Mouse (Mus musculus) E14TG2a.4 (cell line): ENCODE data around the gene Rbbp5.

Source experiments
- H3K27me3 ChIP-seq: 2 replicates; pipeline ENCODE4 v1.6.1; 2014; ENCODE audit warnings: low read length, control low read depth; ENCODE audit not compliant: insufficient read depth
- H3K36me3 ChIP-seq: 2 replicates; pipeline ENCODE4 v1.6.1; 2014; ENCODE audit warnings: low read length, control low read depth; ENCODE audit not compliant: insufficient read depth
- H3K4me1 ChIP-seq: replicated peaks from 2 replicates; pipeline ENCODE4 v1.6.1; 2014; ENCODE audit warnings: low read depth, low read length, control low read depth
- H3K4me3 ChIP-seq: replicated peaks from 2 replicates; pipeline ENCODE4 v1.5.1; 2014; ENCODE audit warnings: mild to moderate bottlenecking, low read length
- H3K9me3 ChIP-seq: 2 replicates; pipeline ENCODE4 v1.6.1; 2014; ENCODE audit warnings: low read length, control low read depth
- CTCF ChIP-seq: conservative IDR thresholded peaks from 2 replicates; pipeline ENCODE4 v1.5.1; 2014; ENCODE audit warnings: low read length
- NANOG ChIP-seq: IDR thresholded peaks from 2 replicates; pipeline ENCODE4 v1.6.1; 2014; ENCODE audit warnings: borderline replicate concordance, low read length, mixed read lengths
- POU5F1 ChIP-seq: IDR thresholded peaks from 2 replicates; pipeline ENCODE4 v1.6.1; 2014; ENCODE audit warnings: low read length, borderline replicate concordance

The Rbbp5 gene

DNA sequence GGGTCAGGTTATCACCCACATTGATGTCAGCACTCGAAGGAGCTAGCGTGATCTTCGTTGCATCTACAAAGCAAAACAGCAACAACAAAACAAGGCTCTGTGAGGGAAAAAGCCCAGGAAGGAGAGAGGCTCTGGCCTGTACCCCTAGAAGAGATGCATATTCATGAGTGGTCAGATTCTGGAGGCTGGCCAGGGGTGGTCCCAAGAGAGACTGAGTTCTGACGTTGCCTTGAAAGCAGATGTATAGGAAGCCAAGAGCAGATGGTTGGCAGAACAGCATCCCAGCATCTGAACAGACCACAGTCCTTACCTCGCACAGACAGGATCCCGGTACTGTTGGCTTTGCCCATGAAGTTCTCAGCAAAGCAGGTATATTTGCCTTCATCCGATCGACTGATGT lies 45.9 kb downstream of the Rbbp5 start:
- H3K4me1 ChIP-seq = peaks cover 23% of the 10 kb centered on the region
- no peak overlapping the region for H3K4me3 ChIP-seq
- 0 out of 2 replicates have a peak, but pooled peaks cover 7% of the 10 kb centered on the region for H3K27me3 ChIP-seq
- TF ChIP-seq NANOG (no peak), CTCF (no peak), POU5F1 (no peak)
- H3K36me3 ChIP-seq = no peaks in the 10 kb centered on the region
- H3K9me3 ChIP-seq = no peaks in the 10 kb centered on the region

DNA sequence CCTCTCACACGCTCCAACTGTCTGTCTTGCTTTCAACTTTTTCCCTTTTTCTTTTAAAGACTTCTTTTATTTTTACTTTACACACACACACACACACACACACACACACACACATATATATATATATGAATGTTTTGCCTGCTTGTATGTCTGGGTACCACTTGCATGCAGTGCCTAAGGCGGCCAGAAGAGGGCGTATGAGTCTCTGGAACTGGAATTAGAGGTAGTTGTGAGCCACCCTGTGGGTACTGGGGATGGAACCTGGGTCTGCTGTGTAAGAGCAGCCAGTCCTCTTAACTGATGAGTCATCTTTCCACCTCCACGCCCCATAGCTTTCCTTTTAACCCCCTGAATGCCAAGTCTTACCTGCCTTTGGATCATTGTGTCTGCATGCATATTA lies 46.8 kb downstream of the Rbbp5 start:
- no peak for TF ChIP-seq POU5F1
- peak; percentile 70 for TF ChIP-seq CTCF
- no peak for TF ChIP-seq NANOG
- H3K27me3 ChIP-seq = 0 out of 2 replicates have a peak, but pooled peaks cover 7% of the 10 kb centered on the region
- H3K4me3 ChIP-seq = no peak overlapping the region
- H3K36me3 ChIP-seq = no peaks in the 10 kb centered on the region
- H3K4me1 ChIP-seq = peaks cover 23% of the 10 kb centered on the region
- H3K9me3 ChIP-seq = no peaks in the 10 kb centered on the region

DNA sequence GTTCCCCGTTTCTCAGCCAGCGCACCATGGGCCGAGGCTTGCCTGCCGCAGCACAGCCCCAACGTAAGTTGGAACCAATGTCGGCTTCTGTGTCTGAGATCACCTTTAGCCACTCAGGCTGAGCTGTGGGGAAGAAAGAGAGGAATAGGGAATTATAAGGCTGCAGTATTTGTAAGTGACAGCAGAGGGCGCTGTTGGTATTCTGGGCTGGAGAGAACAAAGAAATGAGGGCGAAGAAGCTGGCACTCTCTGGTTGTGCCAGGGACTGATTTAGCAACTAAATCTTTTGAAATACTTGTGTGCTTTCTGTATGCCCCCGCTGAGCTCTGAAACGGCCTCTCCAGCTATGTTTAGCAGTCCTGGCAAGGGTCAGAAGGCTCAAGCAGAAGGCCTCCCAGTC lies 48.7 kb downstream of the Rbbp5 start:
- Histone ChIP-seq H3K4me3 (no peak overlapping the region), H3K4me1 (peaks cover 22% of the 10 kb centered on the region), H3K36me3 (no peaks in the 10 kb centered on the region), H3K9me3 (no peaks in the 10 kb centered on the region), H3K27me3 (0 out of 2 replicates have a peak, but pooled peaks cover 7% of the 10 kb centered on the region)
- TF ChIP-seq CTCF (peak; percentile 77), POU5F1 (no peak)

- Histone ChIP-seq H3K4me3 (no peak overlapping the region), H3K9me3 (no peaks in the 10 kb centered on the region), H3K36me3 (no peaks in the 10 kb centered on the region), H3K4me1 (peaks cover 19% of the 10 kb centered on the region), H3K27me3 (peaks cover 14% of the 10 kb centered on the region)
- TF ChIP-seq POU5F1 = no peak
- TF ChIP-seq NANOG = no peak
- no peak for TF ChIP-seq CTCF
Observed at GRCm38 (mm10) chr1:132528071-132528470, 50.9 kb downstream of the Rbbp5 start.

DNA sequence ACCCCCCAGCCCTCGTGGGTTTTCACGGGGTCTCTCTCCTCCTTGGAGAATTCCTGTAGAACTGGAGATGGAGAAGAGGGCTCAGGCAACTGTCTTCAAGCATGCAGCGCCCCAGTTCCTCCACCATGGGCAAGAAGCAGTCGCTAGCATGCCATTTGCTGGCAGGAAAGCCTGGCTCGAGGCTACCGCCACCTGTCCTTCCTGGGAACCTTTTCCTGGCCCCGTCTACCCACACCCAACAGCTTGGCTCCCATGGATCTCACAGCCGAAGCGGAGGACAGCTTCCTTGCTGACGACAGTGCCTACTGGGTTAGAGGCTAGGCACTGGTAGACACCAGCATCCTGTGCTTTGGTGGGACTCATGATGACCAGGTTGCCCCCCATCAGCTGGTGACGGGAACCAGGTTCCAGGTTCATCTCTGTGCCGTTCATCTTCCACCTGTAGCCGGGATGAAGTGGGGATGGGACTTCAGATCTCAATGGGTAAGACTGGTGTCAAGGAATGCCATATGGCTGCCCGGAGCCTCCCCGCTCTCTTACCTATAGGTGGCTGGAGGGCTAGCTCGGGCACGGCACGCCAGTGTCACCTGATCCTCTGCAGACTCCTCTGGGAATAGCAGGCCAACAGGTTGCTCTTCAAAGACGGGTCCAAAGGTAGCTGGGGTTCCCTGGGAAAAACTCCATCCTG lies 51.6 kb downstream of the Rbbp5 start:
- Histone ChIP-seq H3K36me3 (no peaks in the 10 kb centered on the region), H3K9me3 (no peaks in the 10 kb centered on the region), H3K4me3 (no peak overlapping the region), H3K4me1 (peaks cover 26% of the 10 kb centered on the region), H3K27me3 (peaks cover 22% of the 10 kb centered on the region)
- TF ChIP-seq CTCF (no peak), NANOG (no peak), POU5F1 (no peak)

DNA sequence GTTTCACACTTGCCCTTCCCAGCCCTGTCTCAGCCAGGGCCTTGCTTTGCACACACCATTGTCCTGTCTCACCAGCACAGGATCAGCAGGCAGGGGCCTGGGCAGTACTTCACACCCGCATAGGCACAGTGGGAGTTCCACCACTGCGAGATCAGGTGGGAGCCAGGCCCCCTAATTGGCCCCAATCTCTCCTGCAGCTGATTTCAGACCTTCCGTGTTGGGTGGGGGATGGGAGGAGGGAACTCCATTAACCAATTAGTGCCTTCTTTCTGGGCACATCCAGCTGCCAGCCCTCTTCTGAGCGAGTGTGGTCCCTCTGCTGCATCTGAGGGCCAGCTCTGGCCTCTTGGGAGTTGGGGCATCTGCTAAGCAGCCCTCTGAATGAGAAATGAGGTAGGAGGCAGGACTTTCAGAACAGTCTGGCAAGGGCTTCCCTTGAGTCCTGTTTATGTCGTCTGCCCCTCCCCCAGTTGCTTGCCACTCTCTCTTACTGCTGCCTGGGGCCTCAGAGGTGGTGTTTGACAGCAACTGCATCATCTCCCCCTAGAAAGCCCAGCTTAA lies 53.5 kb downstream of the Rbbp5 start:
- TF ChIP-seq CTCF = no peak
- no peak for TF ChIP-seq POU5F1
- TF ChIP-seq NANOG = no peak
- H3K4me3 ChIP-seq = no peak overlapping the region
- H3K9me3 ChIP-seq = no peaks in the 10 kb centered on the region
- H3K27me3 ChIP-seq = peaks cover 32% of the 10 kb centered on the region
- no peaks in the 10 kb centered on the region for H3K36me3 ChIP-seq
- peaks cover 33% of the 10 kb centered on the region for H3K4me1 ChIP-seq

GRCm38 (mm10) chr1:132532521-132532920 lies 55.4 kb downstream of the Rbbp5 start:
- TF ChIP-seq POU5F1 = no peak
- no peak for TF ChIP-seq NANOG
- TF ChIP-seq CTCF = no peak

GRCm38 (mm10) chr1:132533840-132534239 lies 56.7 kb downstream of the Rbbp5 start:
- Histone ChIP-seq H3K9me3 (no peaks in the 10 kb centered on the region), H3K36me3 (no peaks in the 10 kb centered on the region), H3K27me3 (peaks cover 37% of the 10 kb centered on the region), H3K4me3 (no peak overlapping the region), H3K4me1 (peaks cover 32% of the 10 kb centered on the region)
- TF ChIP-seq CTCF = no peak
- no peak for TF ChIP-seq NANOG
- no peak for TF ChIP-seq POU5F1

More at GRCm38 (mm10) chr1:132532521-132532920, 55.4 kb downstream of the Rbbp5 start:
- H3K27me3 ChIP-seq = peaks cover 32% of the 10 kb centered on the region
- H3K9me3 ChIP-seq = no peaks in the 10 kb centered on the region
- H3K4me1 ChIP-seq = peaks cover 32% of the 10 kb centered on the region
- no peaks in the 10 kb centered on the region for H3K36me3 ChIP-seq
- no peak overlapping the region for H3K4me3 ChIP-seq
